Mouse (Mus musculus) thymus, adult 2 months (tissue): ENCODE data around the gene Rbm12. TPM values are rescaled to one million over a fixed set of nuclear protein-coding genes. Genes with fewer than 3 reads are reported as not detected.

Source experiments
- DNase-seq: peaks from one replicate; pipeline ENCODE4 v3.0.0; 2021
- H3K27ac ChIP-seq: fragments of 200-500 bp; 2 replicates; pipeline ENCODE4 v1.5.1; 2012; ENCODE audit warnings: low read length, control low read depth; ENCODE audit not compliant: control insufficient read depth, insufficient read depth
- H3K27me3 ChIP-seq: fragments of 200-500 bp; 2 replicates; pipeline ENCODE4 v1.6.1; 2012; ENCODE audit warnings: mild to moderate bottlenecking, low read length, moderate library complexity, mixed read lengths; ENCODE audit not compliant: control insufficient read depth, insufficient read depth
- H3K36me3 ChIP-seq: fragments of 200-500 bp; 2 replicates; pipeline ENCODE4 v1.6.1; 2012; ENCODE audit warnings: mild to moderate bottlenecking, low read length, moderate library complexity; ENCODE audit not compliant: control insufficient read depth, insufficient read depth
- H3K4me1 ChIP-seq: fragments of 200-500 bp; replicated peaks from 2 replicates; pipeline ENCODE4 v1.6.1; 2012; ENCODE audit warnings: low read length; ENCODE audit not compliant: control insufficient read depth, insufficient read depth
- H3K4me3 ChIP-seq: fragments of 200-500 bp; 2 replicates; pipeline ENCODE4 v1.5.1; 2012; ENCODE audit warnings: mild to moderate bottlenecking, low read length, control low read depth, moderate library complexity; ENCODE audit not compliant: control insufficient read depth, insufficient read depth
- CTCF ChIP-seq: fragments of 200-500 bp; IDR thresholded peaks from 2 replicates; pipeline ENCODE4 v1.5.1; 2012; ENCODE audit warnings: mild to moderate bottlenecking, control low read depth, low read length, moderate library complexity, borderline replicate concordance; ENCODE audit not compliant: control insufficient read depth, poor library complexity, insufficient read depth; ENCODE audit errors: extremely low read depth
- POLR2A ChIP-seq: fragments of 200-500 bp; IDR thresholded peaks from 2 replicates; pipeline ENCODE4 v1.6.1; 2012; ENCODE audit warnings: mild to moderate bottlenecking, low read length, control low read depth, moderate library complexity; ENCODE audit not compliant: control insufficient read depth, poor library complexity, insufficient read depth; ENCODE audit errors: extremely low read depth
- WGBS: fragments of 180-500 bp; shearing (Covaris S2); methylation state at CpG from one replicate; pipeline ENCODE4 v1.1.7; 2018; 5-methylcytosine and 5-hydroxymethylcytosine counted together
- polyA plus RNA-seq: library from polyadenylated mRNA; depleted of rRNA; stranded (reverse); fragments of >200 nt; gene quantifications from 2 replicates; pipeline ENCODE4 v1.2.3, GENCODE M21; 2012

Gene Rbm12
- polyA plus RNA-seq, 1 experiment = 67.2 TPM

DNA sequence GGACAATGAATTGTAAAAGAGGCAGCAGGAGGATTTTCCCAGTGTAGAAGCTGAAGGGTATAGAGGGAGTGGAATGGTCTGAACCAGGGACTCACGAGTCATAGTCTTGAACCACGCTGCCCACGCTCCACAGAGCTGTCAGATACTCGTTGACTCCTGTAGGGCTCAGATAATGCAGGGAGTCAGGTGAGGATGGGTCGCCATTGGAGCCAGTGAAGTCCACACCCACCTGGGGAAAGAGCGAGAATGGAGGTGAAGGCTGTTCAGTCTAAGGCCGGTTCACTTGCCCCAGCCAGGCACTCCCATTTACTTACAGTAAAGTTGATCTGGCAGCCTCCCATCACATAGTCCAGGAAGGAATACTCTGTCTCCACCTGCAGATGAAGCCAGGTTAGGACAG, 34.3 kb downstream of the Rbm12 start:
- Histone ChIP-seq H3K36me3 (peaks cover 63% of the 10 kb centered on the region), H3K27ac (no peak overlapping the region), H3K27me3 (no peaks in the 10 kb centered on the region), H3K4me3 (no peak overlapping the region), H3K4me1 (no peaks in the 10 kb centered on the region)
- DNase-seq = no peak
- WGBS = 96% methylated on average over 7 of the region's 7 CpGs
- TF ChIP-seq POLR2A (no peak), CTCF (no peak)

DNA sequence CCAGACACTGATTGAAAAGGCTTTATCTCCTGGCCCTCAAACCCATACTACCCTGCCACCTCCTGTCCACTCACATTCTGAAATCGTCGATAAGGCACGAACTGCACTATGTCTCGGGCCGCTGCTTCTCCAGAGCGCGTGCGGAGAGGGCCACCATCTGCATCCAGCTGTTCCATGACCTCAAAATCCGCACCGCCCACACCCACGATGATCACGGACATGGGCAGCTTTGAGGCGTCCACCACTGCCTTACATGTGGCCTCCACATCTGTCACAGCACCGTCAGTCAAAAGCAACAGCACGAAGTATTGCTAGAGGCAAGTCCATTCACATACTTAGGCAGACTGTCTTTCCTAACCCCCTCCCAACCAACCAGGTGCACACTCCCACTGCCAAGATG, 38.1 kb downstream of the Rbm12 start:
- TF ChIP-seq POLR2A = no peak
- TF ChIP-seq CTCF = no peak
- Histone ChIP-seq H3K4me1 (no peaks in the 10 kb centered on the region), H3K27ac (no peak overlapping the region), H3K4me3 (no peak overlapping the region), H3K36me3 (peaks cover 67% of the 10 kb centered on the region), H3K27me3 (no peaks in the 10 kb centered on the region)
- DNase-seq = no peak
- WGBS = 99% methylated on average over 15 of the region's 15 CpGs

DNA sequence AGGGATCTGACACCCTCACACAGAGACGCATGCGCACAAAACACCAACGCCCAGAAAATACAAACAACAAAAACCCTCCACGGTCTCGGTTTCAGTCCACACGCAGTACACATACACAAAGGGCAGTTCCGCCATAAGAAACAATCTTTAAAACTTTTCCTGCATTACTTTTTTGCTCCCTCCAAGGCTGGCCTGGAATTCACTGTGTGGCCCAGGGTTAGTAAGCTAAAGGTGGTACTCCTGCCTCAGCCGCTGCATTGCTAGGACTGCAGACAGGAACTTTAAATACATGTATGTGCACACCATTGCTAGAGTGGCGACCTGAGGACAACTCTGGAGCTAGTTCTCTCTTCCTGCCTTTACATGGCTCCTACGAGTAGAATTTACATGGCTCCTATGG, 40.5 kb downstream of the Rbm12 start:
- no peak for TF ChIP-seq CTCF
- no peak for TF ChIP-seq POLR2A
- no peak for DNase-seq
- Histone ChIP-seq H3K4me1 (no peaks in the 10 kb centered on the region), H3K27me3 (no peaks in the 10 kb centered on the region), H3K4me3 (no peak overlapping the region), H3K27ac (no peak overlapping the region), H3K36me3 (peaks cover 42% of the 10 kb centered on the region)
- WGBS = 97% methylated on average over 10 of the region's 10 CpGs

DNA sequence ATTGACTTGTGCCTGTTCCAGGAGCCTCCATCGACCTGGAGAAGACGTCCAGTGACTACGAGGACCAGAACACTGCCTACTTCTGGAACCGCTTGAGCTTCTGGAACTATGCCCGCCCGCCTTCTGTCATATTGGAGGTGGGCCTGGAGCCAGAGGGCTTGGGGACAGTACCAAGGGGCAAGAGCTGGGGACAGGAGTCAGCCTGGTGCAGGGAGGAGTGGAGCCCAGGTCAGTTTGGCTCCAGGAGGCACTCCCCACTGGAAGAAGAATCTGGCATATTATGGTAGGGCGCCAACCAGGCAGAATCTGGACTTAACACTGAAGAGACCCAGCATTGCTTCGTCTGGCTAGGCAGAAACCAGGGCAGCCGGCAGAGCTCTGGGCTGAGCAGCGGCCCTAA, 43.9 kb downstream of the Rbm12 start:
- TF ChIP-seq POLR2A (no peak), CTCF (no peak)
- H3K36me3 ChIP-seq = peaks cover 9% of the 10 kb centered on the region
- H3K4me3 ChIP-seq = no peak overlapping the region
- no peak for DNase-seq
- no peak overlapping the region for H3K27ac ChIP-seq
- 98% methylated on average over 10 of the region's 10 CpGs for WGBS
- no peaks in the 10 kb centered on the region for H3K27me3 ChIP-seq
- peaks cover 5% of the 10 kb centered on the region for H3K4me1 ChIP-seq

DNA sequence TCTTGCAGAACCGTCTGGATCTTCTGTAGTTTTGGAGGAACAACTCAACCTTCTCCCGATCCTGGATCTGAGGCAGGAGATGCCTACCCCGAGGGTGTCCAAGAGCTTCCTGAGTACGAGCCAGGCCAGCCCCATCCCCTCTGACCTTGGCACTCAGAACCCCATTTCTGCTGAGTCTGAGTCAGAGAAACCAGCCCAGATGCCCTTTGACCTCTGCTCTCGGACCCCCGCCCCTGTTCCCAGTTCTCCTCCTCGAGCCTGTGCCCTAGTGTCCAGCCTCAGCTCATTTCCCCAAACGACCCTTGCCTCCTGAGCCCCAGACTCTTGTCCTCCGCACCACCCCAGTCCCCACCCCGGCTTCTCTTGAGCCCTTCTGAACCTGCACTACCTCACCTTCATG, 45.7 kb downstream of the Rbm12 start:
- no peak for TF ChIP-seq CTCF
- TF ChIP-seq POLR2A = no peak
- H3K27me3 ChIP-seq = no peaks in the 10 kb centered on the region
- H3K36me3 ChIP-seq = no peaks in the 10 kb centered on the region
- no peak overlapping the region for H3K4me3 ChIP-seq
- no peak overlapping the region for H3K27ac ChIP-seq
- DNase-seq = no peak
- WGBS = 70% methylated on average over 10 of the region's 10 CpGs
- H3K4me1 ChIP-seq = peaks cover 5% of the 10 kb centered on the region

DNA sequence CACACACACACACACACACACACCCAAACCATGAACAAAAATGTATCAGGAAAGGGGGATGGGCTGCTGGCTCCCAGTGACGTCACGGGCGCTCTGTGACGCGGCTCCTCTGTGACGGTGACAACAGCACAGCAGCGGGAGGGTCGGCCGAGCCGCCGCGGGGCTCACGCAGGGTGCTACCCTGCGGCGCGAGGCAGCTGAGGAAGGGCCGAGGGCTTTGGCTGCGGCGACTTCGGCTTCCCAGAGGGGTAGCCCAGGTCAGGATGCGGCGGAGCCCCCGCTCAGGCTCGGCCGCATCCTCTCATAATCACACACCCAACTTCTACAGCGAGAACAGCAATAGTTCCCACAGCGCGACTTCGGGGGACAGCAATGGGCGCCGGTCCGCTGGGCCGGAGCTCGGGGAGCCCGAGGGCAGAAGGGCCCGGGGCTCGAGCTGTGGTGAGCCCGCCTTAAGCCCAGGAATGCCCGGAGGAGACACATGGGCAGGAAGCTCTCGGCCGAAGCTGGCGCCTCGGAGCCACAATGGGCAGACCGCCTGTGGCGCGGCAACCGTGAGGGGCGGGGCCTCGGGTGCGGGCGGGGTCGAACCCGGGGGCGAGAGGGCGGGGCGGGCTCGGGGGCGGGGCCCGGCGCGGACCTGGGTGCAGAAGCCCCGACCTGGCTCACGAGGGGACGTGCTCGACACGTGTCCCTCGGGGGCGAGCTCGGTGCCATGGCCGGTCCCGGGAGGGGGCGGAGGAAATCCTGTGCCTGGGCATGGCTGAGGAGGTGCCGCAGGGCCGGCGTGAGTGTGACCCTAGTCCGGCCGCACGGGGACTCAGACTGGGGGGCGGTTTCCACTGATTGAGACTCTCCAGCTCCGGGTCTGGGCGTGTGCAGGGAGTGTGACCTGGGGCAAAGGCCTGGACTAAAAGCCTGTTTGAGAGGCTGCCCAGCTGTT, 46.4 kb downstream of the Rbm12 start, which contains the start of gene Spag4:
Spag4 (plus strand) TSS at position 77 of the 943 bp plus-strand sequence.
- H3K27ac ChIP-seq = no peak within 1 kb of the TSS
- H3K27me3 ChIP-seq = no peaks in the 10 kb centered on the region
- DNase-seq = peak; percentile 77
- under 1% methylated on average over 80 of the region's 81 CpGs for WGBS
- peak within 1 kb of the TSS; percentile 72 for H3K4me3 ChIP-seq
- H3K4me1 ChIP-seq = peaks cover 5% of the 10 kb centered on the region
- TF ChIP-seq CTCF (no peak), POLR2A (no peak)
- no peaks in the 10 kb centered on the region for H3K36me3 ChIP-seq

DNA sequence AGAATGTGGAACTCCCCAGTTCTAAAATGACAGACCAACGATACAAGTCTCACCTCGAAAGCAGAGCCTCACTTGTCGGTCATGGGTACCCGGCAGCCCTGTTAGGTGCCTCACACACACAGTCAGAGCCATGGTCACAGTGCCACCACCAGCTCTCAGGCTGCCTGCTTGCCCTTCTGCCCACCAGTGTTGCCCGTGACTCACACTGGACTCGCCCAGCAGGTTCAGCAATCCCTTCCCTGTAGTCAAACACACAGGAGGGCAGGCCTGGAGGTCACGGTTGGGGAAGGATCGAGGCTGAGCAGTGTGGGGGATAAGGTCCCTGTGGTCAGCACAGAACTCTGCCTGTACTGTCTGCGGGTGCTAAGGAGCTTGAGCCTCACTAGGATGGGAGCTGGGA, 59.0 kb downstream of the Rbm12 start, which contains the start of gene Fer1l4:
Fer1l4 (minus strand) TSS at position 132 of the 400 bp plus-strand sequence.
- 0 out of 2 replicates have a peak, but pooled peaks cover 2% of the 10 kb centered on the region for H3K27me3 ChIP-seq
- no peak for DNase-seq
- no peaks in the 10 kb centered on the region for H3K36me3 ChIP-seq
- 87% methylated on average over 9 of the region's 9 CpGs for WGBS
- peaks cover 4% of the 10 kb centered on the region for H3K4me1 ChIP-seq
- TF ChIP-seq CTCF (no peak), POLR2A (no peak)
- no peak within 1 kb of the TSS for H3K27ac ChIP-seq
- no peak within 1 kb of the TSS for H3K4me3 ChIP-seq
